ENCODE assay signal across 9 mouse cellular contexts in genomic region chr4:140750328-140750727, GRCm38 (mm10). TPM values are rescaled to one million over a fixed set of nuclear protein-coding genes. Genes with fewer than 3 reads are reported as not detected.
DNase-seq lines count a peak whose midpoint lies in the region; ATAC-seq and TF ChIP-seq lines count a peak whose summit lies in the region.
"Had no signal": no experiment of that assay in that cellular context is flagged by ENCODE, and none has a peak within 500 bp of the region (broad histone marks: within the 10 kb centered on the region; RNA-seq: fewer than 3 reads in every experiment).

No protein-coding gene starts in this region.

- no peak overlapping the region for H3K9ac ChIP-seq in forebrain, postnatal 0 days
- no peak overlapping the region for H3K9ac ChIP-seq in hindbrain, postnatal 0 days (replicated peaks; ENCODE audit: low read length)
- H3K9ac ChIP-seq in liver, embryonic 13.5 days = no peak overlapping the region
- H3K9ac ChIP-seq in neural tube, embryonic 11.5 days (ENCODE audit: low read length) = peak overlapping the region; percentile 5; the same call in 1 of the 2 replicates

- H3K9me3 ChIP-seq in forebrain, embryonic 10.5 days = no peaks in the 10 kb centered on the region
- H3K9me3 ChIP-seq in forebrain, postnatal 0 days (ENCODE audit: low read length) = no peaks in the 10 kb centered on the region
- H3K9me3 ChIP-seq in hindbrain, postnatal 0 days (ENCODE audit: low read length) = no peaks in the 10 kb centered on the region
- H3K9me3 ChIP-seq in liver, embryonic 13.5 days (replicated peaks) = no peaks in the 10 kb centered on the region
- no peaks in the 10 kb centered on the region for H3K9me3 ChIP-seq in neural tube, embryonic 11.5 days (ENCODE audit: control insufficient read depth, low read length)

- H3K4me2 ChIP-seq in forebrain, postnatal 0 days (ENCODE audit: low read depth) = no peak overlapping the region
- 0 out of 2 replicates have a peak overlapping the region, but pooled peaks have one; percentile 10 for H3K4me2 ChIP-seq in hindbrain, postnatal 0 days (ENCODE audit: low read depth, low read length)
- peak overlapping the region; percentile 50 for H3K4me2 ChIP-seq in liver, embryonic 13.5 days
- peak overlapping the region; percentile 34 for H3K4me2 ChIP-seq in neural tube, embryonic 11.5 days (ENCODE audit: low read depth)

- WGBS in forebrain, embryonic 10.5 days = 5% methylated on average over 19 of the region's 19 CpGs
- 8% methylated on average over 19 of the region's 19 CpGs for WGBS in forebrain, postnatal 0 days
- 14% methylated on average over 18 of the region's 19 CpGs for WGBS in hindbrain, postnatal 0 days
- WGBS in liver, embryonic 13.5 days (ENCODE audit: insufficient replicate concordance) = 10% methylated on average over 19 of the region's 19 CpGs
- WGBS in neural tube, embryonic 11.5 days = 5% methylated on average over 19 of the region's 19 CpGs

- no peak for ATAC-seq in forebrain, postnatal 0 days
- 0 out of 2 replicates have a peak, but pooled peaks have one; percentile 21 for ATAC-seq in hindbrain, postnatal 0 days
- ATAC-seq in liver, embryonic 13.5 days (ENCODE audit: low read depth) = peak; percentile 52
- no peak for ATAC-seq in neural tube, embryonic 11.5 days (ENCODE audit: insufficient read depth, low FRiP score, low TSS enrichment)

- no peaks in the 10 kb centered on the region for H3K36me3 ChIP-seq in forebrain, embryonic 10.5 days (replicated peaks)
- H3K36me3 ChIP-seq in forebrain, postnatal 0 days (ENCODE audit: insufficient read depth) = no peaks in the 10 kb centered on the region
- no peaks in the 10 kb centered on the region for H3K36me3 ChIP-seq in hindbrain, postnatal 0 days (ENCODE audit: insufficient read depth, low read length)
- no peaks in the 10 kb centered on the region for H3K36me3 ChIP-seq in liver, embryonic 13.5 days
- H3K36me3 ChIP-seq in neural tube, embryonic 11.5 days (ENCODE audit: control insufficient read depth, insufficient read depth, low read length) = no peaks in the 10 kb centered on the region

- no peak for TF ChIP-seq CTCF in forebrain, postnatal 0 days (IDR thresholded peaks at IDR 0.05; ENCODE audit: low read depth)
- TF ChIP-seq CTCF in hindbrain, postnatal 0 days (IDR thresholded peaks at IDR 0.05; ENCODE audit: low read depth) = peak; percentile 24; the same call in 1 of the 2 replicates

- peak; percentile 59 for DNase-seq in forebrain, embryonic 10.5 days (ENCODE audit: extremely low spot score, low spot score)
- no peak for DNase-seq in forebrain, postnatal 0 days
- peak; percentile 67 for DNase-seq in embryo, embryonic 9.5 days (ENCODE audit: extremely low spot score)
- peak; percentile 13 for DNase-seq in hindbrain, postnatal 0 days (ENCODE audit: low spot score)
- DNase-seq in liver, embryonic 13.5 days = no peak
- DNase-seq in neural tube, embryonic 11.5 days (ENCODE audit: low spot score) = peak; percentile 47
- DNase-seq in thymus, postnatal 36 days = peak; percentile 89 to 93
- no peak for DNase-seq in layer of hippocampus, postnatal 14 days (ENCODE audit: low spot score in 2 of 2)

- H3K27ac ChIP-seq in forebrain, embryonic 10.5 days = peak overlapping the region; percentile 63
- H3K27ac ChIP-seq in forebrain, postnatal 0 days (ENCODE audit: low read depth, low read length) = no peak overlapping the region
- H3K27ac ChIP-seq in hindbrain, postnatal 0 days = no peak overlapping the region
- no peak overlapping the region for H3K27ac ChIP-seq in liver, embryonic 13.5 days
- no peak overlapping the region for H3K27ac ChIP-seq in neural tube, embryonic 11.5 days (ENCODE audit: low read depth, low read length)
- H3K27ac ChIP-seq: macrophage had no signal

- peaks cover 34% of the 10 kb centered on the region for H3K27me3 ChIP-seq in forebrain, embryonic 10.5 days (ENCODE audit: poor library complexity, severe bottlenecking)
- no peaks in the 10 kb centered on the region for H3K27me3 ChIP-seq in forebrain, postnatal 0 days (ENCODE audit: insufficient read depth, low read length)
- H3K27me3 ChIP-seq in hindbrain, postnatal 0 days (ENCODE audit: insufficient read depth, low read length) = no peaks in the 10 kb centered on the region
- H3K27me3 ChIP-seq in liver, embryonic 13.5 days = peaks cover 12% of the 10 kb centered on the region
- H3K27me3 ChIP-seq in neural tube, embryonic 11.5 days (ENCODE audit: control insufficient read depth, insufficient read depth, low read length) = no peaks in the 10 kb centered on the region

- peaks cover 30% of the 10 kb centered on the region for H3K4me1 ChIP-seq in forebrain, embryonic 10.5 days
- H3K4me1 ChIP-seq in forebrain, postnatal 0 days (ENCODE audit: insufficient read depth) = no peaks in the 10 kb centered on the region
- no peaks in the 10 kb centered on the region; the same call in 1 of the 2 replicates for H3K4me1 ChIP-seq in hindbrain, postnatal 0 days (ENCODE audit: insufficient read depth, low read length)
- peaks cover 11% of the 10 kb centered on the region for H3K4me1 ChIP-seq in liver, embryonic 13.5 days (replicated peaks)
- H3K4me1 ChIP-seq in neural tube, embryonic 11.5 days (ENCODE audit: control insufficient read depth, insufficient read depth, low read length) = peaks cover 7% of the 10 kb centered on the region; the same call in 1 of the 2 replicates

- H3K4me3 ChIP-seq in forebrain, embryonic 10.5 days = peak overlapping the region; percentile 43
- no peak overlapping the region for H3K4me3 ChIP-seq in forebrain, postnatal 0 days (ENCODE audit: low read depth, low read length)
- no peak overlapping the region for H3K4me3 ChIP-seq in hindbrain, postnatal 0 days (ENCODE audit: low read length)
- peak overlapping the region; percentile 26 for H3K4me3 ChIP-seq in liver, embryonic 13.5 days (replicated peaks)
- no peak overlapping the region for H3K4me3 ChIP-seq in neural tube, embryonic 11.5 days (ENCODE audit: low read depth, low read length)

RNA-seq across cellular contexts. Expression of gene Padi6, which starts 7.9 kb away (rescaled TPM):
- polyA plus RNA-seq in forebrain, embryonic 10.5 days (2016; fragmentation: Nextera tagmentation; extraction: Ambion mirVana) = not detected in 2 replicates
- 0.08 TPM in 1 of 2 replicates, not detected in the other for total RNA-seq in forebrain, postnatal 0 days (2014; rRNA removed)
- 0.11 and 0.18 TPM in 2 replicates for polyA plus RNA-seq in forebrain, postnatal 0 days (2015; fragmentation: Nextera tagmentation; extraction: Ambion mirVana)
- total RNA-seq in hindbrain, postnatal 0 days (2014; rRNA removed) = 0.18 and 0.58 TPM in 2 replicates
- 0.11 and 0.16 TPM in 2 replicates for polyA plus RNA-seq in hindbrain, postnatal 0 days (2015; fragmentation: Nextera tagmentation; extraction: Ambion mirVana)
- polyA plus RNA-seq in liver, embryonic 13.5 days (2015; fragmentation: Nextera tagmentation; extraction: Ambion mirVana) = not detected in 2 replicates
- not detected in 2 replicates for polyA plus RNA-seq in neural tube, embryonic 11.5 days (2014; fragmentation: Nextera tagmentation; extraction: Ambion mirVana)
- total RNA-seq in layer of hippocampus, postnatal 14 days (2021) = under 1 TPM in 1 of 2 experiments, not detected in 1; 0.17 TPM
- polyA plus RNA-seq: macrophage had no signal

RNA-seq across cellular contexts. Expression of gene Padi4, which starts 23.7 kb away (rescaled TPM):
- 1.4 and 1.5 TPM in 2 replicates for polyA plus RNA-seq in forebrain, embryonic 10.5 days (2016; fragmentation: Nextera tagmentation; extraction: Ambion mirVana)
- not detected in 2 replicates for total RNA-seq in forebrain, postnatal 0 days (2014; rRNA removed)
- 0.06 TPM in 2 replicates for polyA plus RNA-seq in forebrain, postnatal 0 days (2015; fragmentation: Nextera tagmentation; extraction: Ambion mirVana)
- total RNA-seq in hindbrain, postnatal 0 days (2014; rRNA removed) = not detected in 2 replicates
- not detected in 2 replicates for polyA plus RNA-seq in hindbrain, postnatal 0 days (2015; fragmentation: Nextera tagmentation; extraction: Ambion mirVana)
- polyA plus RNA-seq in liver, embryonic 13.5 days (2015; fragmentation: Nextera tagmentation; extraction: Ambion mirVana) = 0.36 and 0.37 TPM in 2 replicates
- polyA plus RNA-seq in neural tube, embryonic 11.5 days (2014; fragmentation: Nextera tagmentation; extraction: Ambion mirVana) = 0.09 and 0.50 TPM in 2 replicates
- total RNA-seq in layer of hippocampus, postnatal 14 days (2021) = not detected

RNA-seq across cellular contexts. Expression of gene Rcc2, which starts 50.0 kb away (rescaled TPM):
- 40.8 and 44.7 TPM in 2 replicates for polyA plus RNA-seq in forebrain, embryonic 10.5 days (2016; fragmentation: Nextera tagmentation; extraction: Ambion mirVana)
- total RNA-seq in forebrain, postnatal 0 days (2014; rRNA removed) = 55.2 and 62.3 TPM in 2 replicates
- 20.3 and 20.8 TPM in 2 replicates for polyA plus RNA-seq in forebrain, postnatal 0 days (2015; fragmentation: Nextera tagmentation; extraction: Ambion mirVana)
- total RNA-seq in hindbrain, postnatal 0 days (2014; rRNA removed) = 58.3 and 60.3 TPM in 2 replicates
- polyA plus RNA-seq in hindbrain, postnatal 0 days (2015; fragmentation: Nextera tagmentation; extraction: Ambion mirVana) = 15.8 and 16.2 TPM in 2 replicates
- polyA plus RNA-seq in liver, embryonic 13.5 days (2015; fragmentation: Nextera tagmentation; extraction: Ambion mirVana) = 20.6 and 25.7 TPM in 2 replicates
- 76.3 and 79.9 TPM in 2 replicates for polyA plus RNA-seq in neural tube, embryonic 11.5 days (2014; fragmentation: Nextera tagmentation; extraction: Ambion mirVana)
- total RNA-seq in layer of hippocampus, postnatal 14 days (2021) = 10 to 100 TPM; 74.9 to 75.4 TPM

Comparison
In these comparisons a context has a peak if more than half of its experiments do, and no peak if none do; other contexts are left out.
1. DNase-seq: peak in forebrain, embryonic 10.5 days (single experiment), embryo, embryonic 9.5 days (single experiment), hindbrain, postnatal 0 days (single experiment), neural tube, embryonic 11.5 days (single experiment) and thymus, postnatal 36 days (2 of 2); none in forebrain, postnatal 0 days (single experiment), liver, embryonic 13.5 days (single experiment) and layer of hippocampus, postnatal 14 days (0 of 2).
2. H3K4me3 ChIP-seq: peak in forebrain, embryonic 10.5 days (single experiment) and liver, embryonic 13.5 days (single experiment); none in forebrain, postnatal 0 days (single experiment), hindbrain, postnatal 0 days (single experiment) and neural tube, embryonic 11.5 days (single experiment).
3. ATAC-seq: peak in hindbrain, postnatal 0 days (single experiment) and liver, embryonic 13.5 days (single experiment); none in forebrain, postnatal 0 days (single experiment) and neural tube, embryonic 11.5 days (single experiment).